Mouse (Mus musculus): ENCODE measurements around the gene Klhl3. TPM values are rescaled to one million over a fixed set of nuclear protein-coding genes. Genes with fewer than 3 reads are reported as not detected.

The Klhl3 gene
- total RNA-seq, 2 experiments from 2014 or later, result 0.36 to 0.67 TPM

- no peak overlapping the region for H3K27ac ChIP-seq
- no peak for TF ChIP-seq CTCF (IDR thresholded peaks at IDR 0.05)
- DNase-seq, result no peak
- H3K4me3 ChIP-seq, result no peak overlapping the region
- intact Hi-C loops (cut with DNase I), result no loop called here
These were observed 61.7 kb downstream of the Klhl3 start for GRCm38 (mm10) chr13:58051654-58052053.

- peak; percentile 13; the same call in 1 of the 2 replicates for TF ChIP-seq CTCF (IDR thresholded peaks at IDR 0.05)
These were observed 62.1 kb downstream of the Klhl3 start for GRCm38 (mm10) chr13:58051251-58051650.

GRCm38 (mm10) chr13:58049121-58049520, 64.3 kb downstream of the Klhl3 start:
- Histone ChIP-seq H3K27ac (no peak overlapping the region), H3K4me3 (no peak overlapping the region)
- no peak for TF ChIP-seq CTCF (IDR thresholded peaks at IDR 0.05)
- intact Hi-C loops (cut with DNase I), result no loop called here
- DNase-seq, result no peak

More at GRCm38 (mm10) chr13:58051251-58051650, 62.1 kb downstream of the Klhl3 start:
- Histone ChIP-seq H3K4me3 (no peak overlapping the region), H3K27ac (no peak overlapping the region)
- no peak for DNase-seq
- intact Hi-C loops (cut with DNase I), result no loop called here

- intact Hi-C loops (cut with DNase I), result no loop called here
- peak; percentile 40 for TF ChIP-seq CTCF (IDR thresholded peaks at IDR 0.05)
- no peak overlapping the region for H3K4me3 ChIP-seq
- no peak overlapping the region for H3K27ac ChIP-seq
- DNase-seq, result no peak
These were observed 65.3 kb downstream of the Klhl3 start for GRCm38 (mm10) chr13:58048076-58048475.

GRCm38 (mm10) chr13:58046178-58046577, 67.2 kb downstream of the Klhl3 start:
- no peak overlapping the region for H3K4me3 ChIP-seq
- no peak for TF ChIP-seq CTCF (IDR thresholded peaks at IDR 0.05)
- intact Hi-C loops (cut with DNase I), result no loop called here
- H3K27ac ChIP-seq, result no peak overlapping the region
- no peak for DNase-seq

- peak; percentile 49 for TF ChIP-seq CTCF (IDR thresholded peaks at IDR 0.05)
- intact Hi-C loops (cut with DNase I), result no loop called here
- DNase-seq, result no peak
- H3K4me3 ChIP-seq, result no peak overlapping the region
- no peak overlapping the region for H3K27ac ChIP-seq
These were observed 68.1 kb downstream of the Klhl3 start for GRCm38 (mm10) chr13:58045278-58045677.

GRCm38 (mm10) chr13:58043278-58043677, 70.1 kb downstream of the Klhl3 start:
- intact Hi-C loops (cut with DNase I), result no loop called here
- no peak overlapping the region for H3K27ac ChIP-seq
- no peak for DNase-seq
- H3K4me3 ChIP-seq, result no peak overlapping the region
- TF ChIP-seq CTCF (IDR thresholded peaks at IDR 0.05), result no peak

GRCm38 (mm10) chr13:58040112-58040511, 73.3 kb downstream of the Klhl3 start:
- DNase-seq, result no peak
- TF ChIP-seq CTCF (IDR thresholded peaks at IDR 0.05), result no peak
- Histone ChIP-seq H3K27ac (no peak overlapping the region), H3K4me3 (no peak overlapping the region)
- intact Hi-C loops (cut with DNase I), result no loop called here

- Histone ChIP-seq H3K27ac (no peak overlapping the region), H3K4me3 (no peak overlapping the region)
- DNase-seq, result no peak
- intact Hi-C loops (cut with DNase I), result no loop called here
- TF ChIP-seq CTCF (IDR thresholded peaks at IDR 0.05), result no peak
These were observed 75.9 kb downstream of the Klhl3 start for GRCm38 (mm10) chr13:58037506-58037905.

GRCm38 (mm10) chr13:58035470-58036156, 77.8 kb downstream of the Klhl3 start:
- Histone ChIP-seq H3K27ac (peak overlapping the region; percentile 6; the same call in 1 of the 2 replicates), H3K4me3 (no peak overlapping the region)
- peak; percentile 74 for DNase-seq
- intact Hi-C loops (cut with DNase I), result no loop called here
- TF ChIP-seq CTCF (IDR thresholded peaks at IDR 0.05), result no peak

- peak overlapping the region; percentile 6 for H3K27ac ChIP-seq
- DNase-seq, result no peak
- intact Hi-C loops (cut with DNase I), result loop anchor here (5.0 kb wide), 1 partner anchor 82 kb away; no protein-coding TSS in a partner anchor
- no peak overlapping the region for H3K4me3 ChIP-seq
- TF ChIP-seq CTCF (IDR thresholded peaks at IDR 0.05), result peak; percentile 23; the same call in 1 of the 2 replicates
These were observed 78.4 kb downstream of the Klhl3 start for GRCm38 (mm10) chr13:58034985-58035384.

- Histone ChIP-seq H3K27ac (peak overlapping the region; percentile 6; the same call in 1 of the 2 replicates), H3K4me3 (no peak overlapping the region)
- TF ChIP-seq CTCF (IDR thresholded peaks at IDR 0.05), result no peak
- DNase-seq, result no peak
- intact Hi-C loops (cut with DNase I), result loop anchor here (5.0 kb wide), 1 partner anchor 83 kb away; no protein-coding TSS in a partner anchor
These were observed 78.9 kb downstream of the Klhl3 start for GRCm38 (mm10) chr13:58034507-58034906.

GRCm38 (mm10) chr13:58031755-58032154, 81.6 kb downstream of the Klhl3 start:
- intact Hi-C loops (cut with DNase I), result loop anchor here (5.0 kb wide), 1 partner anchor 86 kb away; no protein-coding TSS in a partner anchor
- peak; percentile 89 for TF ChIP-seq CTCF (IDR thresholded peaks at IDR 0.05)
- Histone ChIP-seq H3K27ac (no peak overlapping the region), H3K4me3 (no peak overlapping the region)
- DNase-seq, result peak; percentile 70

- DNase-seq, result no peak
- no peak for TF ChIP-seq CTCF (IDR thresholded peaks at IDR 0.05)
- H3K4me3 ChIP-seq, result no peak overlapping the region
- intact Hi-C loops (cut with DNase I), result no loop called here
- H3K27ac ChIP-seq, result no peak overlapping the region
These were observed 86.3 kb downstream of the Klhl3 start for GRCm38 (mm10) chr13:58027115-58027514.
